Mouse (Mus musculus): ENCODE results near the gene Lpin2.
A peak's percentile ranks its signal among the peaks of the same experiment; 100 is the strongest.

Lpin2 gene

DNA sequence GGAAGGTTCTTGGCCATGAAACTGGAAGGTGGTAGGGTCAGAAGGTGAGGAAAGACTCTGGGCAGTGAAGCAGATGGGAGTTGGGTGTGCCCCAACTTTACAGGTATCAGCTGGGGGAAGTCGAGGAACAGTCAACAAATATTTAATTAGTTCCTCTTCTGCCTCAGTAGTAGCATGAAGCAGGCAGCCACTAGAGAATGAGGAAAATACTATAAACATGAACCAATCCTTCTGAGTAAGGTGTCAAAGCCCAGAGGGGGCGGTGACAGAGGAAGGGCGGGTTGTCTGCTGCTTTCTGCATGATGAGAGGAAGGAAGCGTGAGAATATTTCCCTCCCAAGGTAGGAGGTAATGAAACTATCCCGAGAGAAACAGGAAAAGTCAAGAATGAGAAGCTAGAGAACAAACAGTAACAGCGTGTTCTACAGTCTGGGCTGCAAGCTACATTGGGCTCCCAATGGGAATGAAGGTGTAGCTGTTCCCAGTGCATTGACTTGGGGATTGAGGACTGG, at the start of gene Lpin2:
TSS of gene Lpin2 (plus strand) at position 350 of the 511 bp plus-strand sequence.
- DNase-seq (ENCODE audit: low spot score) = no peak

DNA sequence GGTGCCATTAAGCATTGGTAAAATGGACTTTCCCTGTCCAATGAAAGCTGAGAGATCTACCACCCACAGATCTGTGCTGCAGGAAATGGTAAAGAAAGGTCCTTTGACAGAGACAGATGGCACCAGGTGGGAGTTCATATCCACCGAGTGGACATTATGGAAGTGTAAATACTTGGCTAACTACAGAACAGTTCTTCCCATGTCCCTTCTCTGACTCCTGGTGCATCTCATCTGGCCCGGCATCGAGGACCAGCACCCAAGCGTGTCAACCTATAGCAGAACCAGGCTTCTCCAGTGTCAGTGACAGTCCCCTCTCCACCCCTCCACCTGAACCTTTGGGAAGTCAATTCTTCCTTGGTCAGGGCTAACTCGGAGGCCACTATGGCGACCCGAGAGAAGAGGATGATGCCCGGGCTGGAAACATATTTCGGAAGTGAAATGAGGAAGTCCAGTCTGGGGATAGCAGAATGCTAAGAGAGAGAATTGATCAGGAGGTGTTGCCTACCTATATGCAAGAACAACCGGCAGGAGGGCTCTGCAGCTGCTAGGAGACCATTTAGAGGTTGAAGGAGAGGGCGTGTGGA, 49.4 kb upstream of the Lpin2 start:
- no peak for DNase-seq (ENCODE audit: low spot score)

DNA sequence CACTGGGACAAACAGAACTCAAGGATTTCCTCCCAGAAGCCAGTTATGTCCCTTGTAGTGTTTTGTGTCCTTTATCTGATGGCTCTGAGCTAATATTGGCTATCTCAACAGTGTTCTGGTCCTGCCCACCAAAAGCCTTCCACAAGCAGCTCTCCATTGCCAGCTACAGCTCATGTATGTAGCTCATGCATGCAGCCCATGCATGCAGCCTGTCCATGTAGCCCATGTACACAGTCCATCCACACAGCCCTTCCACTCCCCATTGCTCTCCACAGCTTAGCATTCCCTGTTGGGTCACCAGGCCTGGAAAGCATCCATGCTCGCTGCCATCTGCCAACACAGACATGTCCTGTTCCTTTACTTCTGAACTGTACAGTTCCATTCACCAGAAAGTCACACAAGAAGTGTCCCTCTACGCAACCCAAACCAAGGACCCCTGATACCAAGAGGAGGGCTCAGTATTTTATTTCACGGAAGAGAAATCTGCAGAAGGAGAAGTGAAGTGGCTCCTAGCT, 47.9 kb upstream of the Lpin2 start:
- DNase-seq (ENCODE audit: low spot score) = no peak

DNA sequence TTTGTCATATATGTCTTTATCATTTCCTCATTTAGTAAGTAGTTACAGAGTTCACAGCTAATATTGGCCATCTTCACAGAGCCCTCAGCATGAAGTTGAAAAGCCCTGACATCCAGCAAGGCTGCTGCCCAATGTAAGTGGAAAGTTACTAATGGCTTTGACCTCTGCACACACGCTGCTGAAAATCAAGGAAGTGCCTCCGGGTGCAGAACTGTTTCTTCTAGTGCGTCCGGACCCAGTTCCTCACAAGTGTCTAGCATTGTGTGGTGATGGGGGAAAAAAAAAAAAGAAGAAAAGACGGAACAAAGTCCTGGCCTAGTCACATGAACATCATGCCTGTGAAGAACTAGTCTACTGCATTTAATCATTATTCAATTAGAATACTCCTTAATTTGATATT, 47.3 kb upstream of the Lpin2 start:
- no peak for DNase-seq (ENCODE audit: low spot score)

DNA sequence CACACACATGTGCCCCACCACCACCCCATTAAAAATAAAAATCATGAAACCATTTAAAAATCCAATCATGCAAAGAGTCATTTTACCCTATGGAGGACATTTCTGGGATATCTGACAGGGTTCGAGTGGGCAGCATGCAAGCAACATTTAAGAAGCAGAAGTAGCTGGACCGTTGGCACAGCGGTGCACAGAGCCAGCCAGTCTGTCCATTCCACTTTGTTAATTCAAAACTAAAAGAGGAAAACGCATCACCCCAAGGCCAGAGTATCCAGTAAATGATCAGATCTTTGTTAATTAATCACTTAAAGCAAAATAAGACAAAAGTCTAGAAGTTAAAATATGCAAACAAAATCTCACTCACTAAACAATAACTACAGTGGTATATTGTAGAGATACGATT, 46.5 kb upstream of the Lpin2 start:
- no peak for DNase-seq (ENCODE audit: low spot score)

DNA sequence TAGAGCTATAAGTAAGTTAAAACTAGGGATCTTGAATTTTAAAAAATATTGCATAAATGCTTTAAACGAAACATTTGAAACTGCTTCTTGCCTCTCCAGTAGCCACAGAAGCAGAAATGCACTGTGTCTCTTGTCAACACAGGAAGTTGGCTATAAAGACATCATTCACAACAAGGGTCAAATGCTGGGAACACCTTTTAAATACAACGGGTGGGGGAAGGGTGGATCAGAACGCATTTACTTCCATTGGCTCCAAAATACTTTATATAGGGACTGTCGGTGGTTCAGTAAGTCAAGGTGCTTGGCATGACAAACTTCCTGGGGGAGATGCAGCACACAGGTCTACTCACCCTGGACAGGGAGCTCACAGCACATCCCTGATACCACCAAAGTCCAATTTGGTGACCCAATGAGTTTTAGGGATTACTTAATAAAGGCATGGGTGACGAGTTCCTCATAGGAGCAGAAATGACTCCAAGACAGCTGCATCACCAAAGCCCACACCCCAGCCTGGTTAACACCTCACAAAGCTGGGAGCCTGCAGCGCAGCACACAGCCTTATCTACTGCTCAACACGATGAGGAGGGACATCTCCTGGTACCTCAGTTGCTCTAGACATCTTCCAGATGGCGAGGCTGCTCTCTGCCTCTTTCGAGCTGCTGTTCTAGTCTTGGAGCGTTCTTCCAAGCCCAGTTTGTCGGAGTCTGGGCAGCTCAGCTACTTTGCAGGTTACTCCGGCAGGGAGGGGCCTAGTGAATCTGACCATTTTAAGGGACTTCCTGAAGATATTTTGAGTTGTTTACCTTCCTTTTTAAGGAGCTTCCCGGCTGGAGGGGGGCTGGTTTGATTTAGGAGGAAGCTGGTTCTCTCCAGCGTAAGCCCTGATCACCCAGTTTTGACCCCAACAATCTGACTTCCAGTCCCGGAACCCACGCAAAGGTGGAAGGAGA, 45.7 kb upstream of the Lpin2 start:
- DNase-seq (ENCODE audit: low spot score) = no peak

DNA sequence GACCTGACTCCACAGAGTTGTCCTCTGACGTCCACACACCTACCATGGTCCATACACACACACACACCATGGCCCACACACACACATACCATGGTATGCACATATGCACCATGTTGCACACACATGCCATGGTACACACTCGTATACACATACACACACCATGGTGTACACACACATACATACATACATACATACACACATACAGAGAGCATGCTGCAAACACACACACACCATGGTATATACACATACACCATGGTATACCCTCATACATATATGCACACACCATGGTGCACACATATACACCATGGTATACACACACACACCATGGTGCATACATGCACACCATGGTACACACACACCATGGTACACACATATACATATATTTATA, 45.0 kb upstream of the Lpin2 start:
- DNase-seq (ENCODE audit: low spot score) = no peak

DNA sequence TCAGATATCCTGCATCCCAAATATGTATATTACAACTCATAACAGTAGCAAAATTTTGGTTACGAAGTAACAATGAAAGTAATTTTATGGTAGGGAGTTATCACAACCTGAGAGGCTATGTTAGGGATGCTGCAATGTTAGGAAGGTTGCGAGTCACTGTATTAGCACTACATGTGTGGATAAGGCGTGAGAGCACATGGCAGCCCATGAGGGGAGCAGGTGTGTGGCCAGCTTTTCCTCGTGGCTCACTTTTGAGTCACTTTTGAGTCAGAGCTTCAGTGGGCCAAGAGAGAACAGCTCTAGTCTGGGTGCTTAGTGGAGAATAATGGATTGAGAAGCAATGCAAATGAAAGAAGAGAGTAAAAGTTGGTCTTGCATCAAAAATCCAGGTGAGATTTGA, 40.3 kb upstream of the Lpin2 start:
- no peak for DNase-seq (ENCODE audit: low spot score)

DNA sequence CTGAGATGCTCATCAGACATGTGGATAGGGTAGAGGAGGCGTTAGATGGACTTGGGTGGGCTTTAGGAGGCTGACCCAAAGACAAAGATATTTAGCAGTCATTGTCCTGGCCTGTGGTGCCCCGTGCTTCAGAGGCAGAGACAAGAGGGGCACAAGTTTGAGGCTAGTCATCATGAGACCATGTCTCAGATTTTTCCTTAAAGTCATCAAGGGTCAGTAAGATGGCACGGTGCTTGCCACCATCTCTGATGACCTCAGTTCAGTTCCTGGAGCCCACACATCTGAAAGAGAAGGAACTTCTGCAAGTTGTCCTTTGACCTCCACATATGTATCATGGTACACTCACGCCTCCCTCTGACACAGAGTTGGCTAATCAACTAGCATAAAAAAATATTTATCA, 39.2 kb upstream of the Lpin2 start:
- no peak for DNase-seq (ENCODE audit: low spot score)

DNA sequence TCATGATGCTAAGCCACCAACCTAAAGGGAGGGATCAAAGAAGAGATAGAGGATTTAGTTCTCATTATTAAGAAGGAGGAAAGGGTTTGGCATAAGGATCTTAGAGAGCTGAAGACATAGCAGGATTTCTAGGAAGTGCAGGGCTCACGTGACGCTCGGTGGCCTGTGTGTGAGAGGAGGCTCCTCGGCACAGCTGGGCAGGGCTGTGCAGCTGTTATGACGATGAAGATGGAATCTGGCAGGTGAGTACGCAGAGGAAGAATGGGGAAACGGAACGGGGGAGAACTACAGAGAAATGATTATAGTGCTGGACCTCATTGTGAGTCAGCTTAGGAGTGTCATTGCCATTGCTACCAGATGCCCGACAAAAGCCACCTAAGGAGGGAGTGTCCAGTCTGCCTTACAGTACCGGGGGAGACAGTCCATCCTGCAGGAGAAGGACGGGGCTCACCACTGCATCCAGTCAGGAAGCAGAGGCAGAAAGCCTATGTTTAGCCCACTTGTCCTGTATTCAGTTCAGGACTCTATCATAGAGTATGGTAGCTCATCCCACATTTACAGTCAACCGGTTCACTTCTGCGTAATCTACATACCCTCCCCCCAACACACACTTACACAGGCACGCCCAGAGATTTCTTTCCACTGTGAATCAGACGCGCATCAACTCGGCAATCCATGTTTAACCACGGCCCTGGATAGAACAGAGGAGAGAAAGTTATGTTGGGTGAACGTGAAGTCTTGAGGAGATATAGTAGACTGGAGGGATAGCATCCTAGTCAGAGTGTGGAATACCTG, 37.8 kb upstream of the Lpin2 start:
- DNase-seq (ENCODE audit: low spot score) = no peak

DNA sequence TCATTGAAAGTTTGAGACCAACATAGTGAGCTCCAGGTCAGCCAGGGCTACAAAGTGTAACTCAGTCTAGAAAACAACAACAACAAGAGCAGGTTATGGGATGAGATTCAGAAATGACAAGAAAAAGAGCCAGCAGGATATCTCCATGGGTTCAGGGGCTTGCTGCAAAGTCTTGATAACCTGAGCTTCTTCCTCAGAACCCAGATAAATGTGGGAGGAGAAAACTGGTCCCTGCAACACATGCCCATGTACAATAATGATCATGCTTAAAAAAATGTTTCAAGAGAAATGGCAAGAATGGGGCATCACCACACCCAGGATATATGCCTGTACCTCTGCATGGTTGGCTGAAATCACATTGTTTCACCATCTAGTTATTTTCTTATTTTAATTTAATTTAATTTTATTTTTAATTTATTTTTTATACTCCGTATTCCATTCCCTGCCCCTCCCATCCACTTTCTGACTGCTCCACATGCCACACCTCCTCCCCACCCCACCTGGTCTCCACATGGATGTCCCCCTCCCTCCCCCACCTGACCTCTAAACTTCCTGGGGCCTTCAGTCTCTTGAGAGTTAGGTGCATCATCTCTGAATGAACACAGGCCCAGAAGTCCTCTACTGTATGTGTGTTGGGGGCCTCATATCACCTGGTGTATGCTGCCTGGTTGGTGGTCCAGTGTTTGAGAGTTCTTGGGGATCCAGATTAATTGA, 37.0 kb upstream of the Lpin2 start:
- no peak for DNase-seq (ENCODE audit: low spot score)

DNA sequence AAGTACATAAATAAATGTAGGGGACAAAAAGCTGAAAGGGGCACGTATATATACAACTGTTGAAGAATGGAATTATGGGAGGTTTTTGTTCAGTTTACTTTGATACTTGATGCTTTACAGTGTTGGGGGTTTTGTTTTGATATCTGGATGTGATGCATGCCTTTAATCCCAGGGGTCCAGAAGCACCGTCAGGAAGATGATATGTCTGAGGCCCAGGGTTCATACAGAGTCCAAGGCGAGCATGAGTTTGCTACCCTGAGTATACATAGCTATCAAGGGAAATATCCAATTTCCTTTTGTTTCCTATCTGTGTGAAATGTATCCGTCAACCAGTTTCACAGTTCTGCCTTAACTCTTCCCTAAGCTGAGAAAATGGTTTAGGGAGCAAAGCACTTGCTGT, 29.0 kb upstream of the Lpin2 start:
- no peak for DNase-seq (ENCODE audit: low spot score)

DNA sequence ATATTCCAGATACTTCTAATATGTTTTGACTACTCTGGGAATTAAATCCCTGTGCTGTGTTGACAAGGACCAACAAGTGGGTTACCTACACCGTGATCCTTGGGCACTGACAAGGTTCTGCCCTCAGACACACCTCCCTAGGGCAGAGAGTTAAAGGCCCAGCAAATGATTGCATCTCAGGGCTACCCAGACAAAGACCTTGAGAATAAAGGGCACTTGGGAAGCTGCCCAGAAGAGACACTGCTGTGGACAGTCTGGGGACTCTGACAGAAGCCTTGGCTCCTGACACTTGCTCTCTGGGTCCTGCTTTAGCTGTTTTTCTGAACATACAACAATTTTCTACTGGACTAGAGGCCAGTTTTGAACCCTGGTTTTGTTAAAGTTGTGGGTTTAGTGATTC, 27.1 kb upstream of the Lpin2 start:
- DNase-seq (ENCODE audit: low spot score) = no peak

DNA sequence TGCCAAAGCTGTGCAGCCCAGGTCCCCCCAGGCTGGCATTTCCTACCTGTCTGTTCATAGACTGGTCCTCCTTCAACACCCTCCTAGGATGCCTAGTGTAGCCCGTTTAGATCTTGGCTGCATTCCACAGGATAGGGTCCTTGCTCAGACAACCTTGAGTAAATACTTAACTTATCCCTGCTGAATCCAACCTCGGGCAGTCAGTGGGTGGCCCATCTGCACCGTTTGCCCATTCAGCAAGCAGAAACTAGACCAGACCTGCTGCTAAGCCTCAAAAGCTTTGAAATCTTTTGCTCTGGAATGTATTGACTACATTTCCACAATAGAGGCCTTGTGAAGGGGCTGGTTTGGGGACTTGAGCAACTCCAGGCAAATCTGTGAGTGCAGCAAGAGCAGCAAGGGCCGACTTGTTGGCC, 23.2 kb upstream of the Lpin2 start:
- DNase-seq (ENCODE audit: low spot score) = no peak

DNA sequence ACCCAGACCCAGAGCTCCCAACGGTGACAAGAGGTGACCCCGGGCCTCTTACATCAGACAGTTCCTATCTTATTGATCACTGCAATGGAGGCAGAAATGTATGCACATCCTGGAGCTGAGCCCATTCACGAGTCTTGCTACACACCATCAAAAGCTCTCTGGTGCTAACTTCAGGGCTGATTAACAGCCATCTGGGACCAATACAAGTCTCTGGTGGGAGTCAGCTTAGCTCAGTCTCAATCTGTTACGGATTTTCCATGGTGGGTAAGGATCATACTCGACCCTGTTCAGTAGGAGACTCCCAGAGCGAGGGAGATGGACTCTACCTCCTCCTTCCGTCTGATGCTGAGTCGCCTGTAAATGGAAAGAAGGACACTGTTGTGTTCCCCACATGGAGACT, 22.6 kb upstream of the Lpin2 start:
- no peak for DNase-seq (ENCODE audit: low spot score)

DNA sequence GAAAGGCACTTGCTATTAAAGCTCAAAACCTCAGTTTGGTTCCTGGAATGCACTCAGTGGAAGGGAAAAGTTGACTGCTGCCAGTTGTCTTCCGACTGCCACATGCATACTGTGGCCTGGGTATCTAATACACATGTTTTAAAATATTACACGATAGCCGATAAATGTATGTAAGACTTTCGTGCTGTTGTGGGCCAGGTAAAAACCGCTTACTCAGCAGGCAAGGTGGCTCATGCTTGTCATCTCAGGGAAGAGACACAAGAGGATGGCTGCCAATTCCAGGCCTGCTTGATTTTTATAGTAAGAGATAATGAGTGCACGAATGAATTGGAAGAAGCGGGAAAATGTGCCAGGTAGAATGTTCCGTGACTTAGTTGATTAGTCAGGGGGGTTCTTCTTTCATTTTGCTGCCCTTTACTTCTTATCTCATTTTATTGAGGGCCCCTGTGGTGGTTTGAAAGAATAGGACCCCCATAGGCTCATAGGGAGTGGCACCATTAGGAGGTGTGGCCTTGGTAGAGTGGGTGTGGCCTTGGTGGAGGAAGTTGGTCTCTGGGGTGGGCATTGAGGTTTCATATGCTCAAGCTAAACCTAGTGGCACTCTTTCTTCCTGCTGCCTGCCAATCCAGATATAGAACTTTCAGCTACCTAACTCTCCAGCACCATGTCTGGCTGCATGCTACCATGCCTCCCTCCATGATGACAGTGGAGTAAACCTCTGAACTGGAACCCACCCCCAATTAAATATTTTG, 21.9 kb upstream of the Lpin2 start:
- DNase-seq (ENCODE audit: low spot score) = no peak

DNA sequence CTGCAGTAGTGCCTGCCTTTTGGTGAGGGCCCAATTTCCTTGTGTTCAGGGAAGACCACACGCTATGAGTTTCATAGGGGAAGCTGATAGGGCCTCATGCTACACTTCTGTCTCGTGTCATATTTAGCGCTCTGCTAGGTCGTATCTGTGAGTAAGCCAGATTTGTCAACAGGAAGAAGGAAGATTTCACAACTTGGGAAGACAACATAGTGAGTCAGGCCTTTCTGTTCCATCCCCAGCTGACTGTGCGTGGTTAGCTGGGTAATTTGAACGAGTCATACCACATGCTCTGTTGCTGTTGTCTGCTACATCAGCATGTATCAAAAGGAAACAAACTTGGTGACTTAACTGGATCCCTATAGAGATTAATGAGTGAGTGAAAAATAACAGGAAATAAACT, 17.4 kb upstream of the Lpin2 start:
- peak; percentile 74 for DNase-seq (ENCODE audit: low spot score)

DNA sequence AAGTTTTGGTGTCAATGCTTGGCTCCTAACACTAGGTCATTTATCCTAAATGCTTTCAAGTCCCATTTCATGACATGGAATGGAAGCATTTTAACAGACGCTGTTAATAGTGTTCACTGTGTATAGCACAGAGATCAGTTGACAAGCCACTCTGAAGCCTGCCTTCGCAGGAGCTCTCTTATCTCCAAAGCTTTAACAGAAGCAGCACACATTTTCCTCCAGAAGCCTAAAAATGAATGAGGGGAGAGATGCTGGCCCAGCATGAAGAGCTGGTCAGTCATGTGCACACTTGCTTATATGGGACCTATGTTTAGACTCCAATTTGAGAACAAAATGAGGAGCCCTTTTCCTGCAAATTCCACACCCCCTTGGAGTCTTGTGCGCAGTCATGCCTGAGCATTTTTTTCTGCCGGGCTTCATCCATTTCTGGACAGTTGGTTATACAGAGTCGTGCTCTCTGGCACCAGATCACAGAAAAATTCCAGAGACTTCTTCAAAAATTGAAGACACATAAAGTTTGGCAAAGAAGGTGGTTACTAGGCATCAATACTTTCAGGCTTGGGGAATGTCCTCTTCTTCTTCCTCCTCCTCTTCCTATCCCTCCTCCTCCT, 14.1 kb upstream of the Lpin2 start:
- no peak for DNase-seq (ENCODE audit: low spot score)

DNA sequence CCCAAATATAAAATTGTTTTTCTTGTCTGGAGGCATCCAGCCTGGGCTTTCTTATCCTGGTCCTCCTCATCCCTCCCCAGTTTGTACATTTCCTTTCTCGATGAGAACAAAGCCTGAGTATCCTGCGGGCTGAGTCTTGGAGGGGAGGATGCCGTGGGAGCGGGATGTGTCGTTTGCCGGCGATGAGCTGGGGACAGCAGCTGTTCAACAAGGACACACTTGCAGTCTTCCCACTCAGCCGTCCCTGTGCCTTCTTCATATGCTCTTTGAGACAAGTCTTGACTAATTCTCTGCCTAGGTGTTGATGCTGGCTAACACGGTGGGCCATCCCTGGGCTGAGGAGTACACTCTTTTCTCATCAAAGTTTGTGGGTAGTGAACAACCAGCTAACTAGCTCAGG, 13.5 kb upstream of the Lpin2 start:
- no peak for DNase-seq (ENCODE audit: low spot score)

DNA sequence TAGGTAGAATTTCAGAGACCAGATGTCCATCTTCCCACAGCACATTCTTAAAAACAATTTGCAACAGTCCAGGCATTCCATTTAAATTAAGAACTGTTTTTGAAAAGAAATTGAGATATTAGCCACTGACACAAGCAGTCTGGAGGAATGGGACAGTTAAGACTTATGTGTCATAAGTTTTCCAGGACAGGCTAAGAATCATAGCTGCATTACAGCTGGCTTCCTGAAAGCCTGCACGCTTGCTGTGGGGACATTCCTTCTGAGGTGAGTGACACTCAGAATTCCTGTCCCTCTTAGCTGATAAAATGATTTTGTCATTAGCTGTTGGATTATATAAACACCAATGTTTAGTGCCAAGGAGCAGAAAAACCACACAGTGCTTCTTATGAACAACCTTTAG, 12.7 kb upstream of the Lpin2 start:
- DNase-seq (ENCODE audit: low spot score) = no peak

DNA sequence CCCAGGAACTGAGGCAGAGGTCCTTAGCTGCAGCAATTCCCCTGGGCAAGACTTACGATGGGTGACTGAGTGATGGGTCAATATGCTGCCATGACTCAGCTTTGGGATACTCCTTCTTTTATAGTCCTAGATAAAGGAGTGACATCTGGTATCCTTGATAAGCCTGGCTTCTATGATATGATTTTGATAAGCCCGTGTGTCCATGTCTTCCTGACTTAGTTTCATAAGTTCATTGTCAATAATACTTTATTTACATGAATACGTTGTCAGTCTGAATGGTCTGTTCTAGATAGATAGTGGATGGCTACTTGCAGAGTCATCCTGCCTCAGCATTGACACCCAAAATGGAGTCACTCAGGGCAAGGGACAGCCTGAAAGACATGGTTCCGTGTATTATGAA, 11.2 kb upstream of the Lpin2 start:
- DNase-seq (ENCODE audit: low spot score) = no peak
